Mouse (Mus musculus) limb, embryonic 11.5 days (tissue): Measurements from ENCODE around the gene Rasgrp2. TPM values are rescaled to one million over a fixed set of nuclear protein-coding genes. Genes with fewer than 3 reads are reported as not detected.
A peak's percentile ranks its signal among the peaks of the same experiment; 100 is the strongest.

Experiments
- ATAC-seq: fragments of 200-750 bp; cut with Nextera tagmentation; 2 replicates; pipeline ENCODE4 v1.8.0; 2017; ENCODE audit warnings: low read depth; ENCODE audit not compliant: insufficient number of reproducible peaks, low FRiP score, low TSS enrichment
- DNase-seq: peaks from one replicate; pipeline ENCODE4 v3.0.0-alpha.2; 2015; ENCODE audit warnings: low spot score
- H3K27ac ChIP-seq: fragments of 300-500 bp; sonication (generic); replicated peaks from 2 replicates; pipeline ENCODE4 v1.5.1; 2014; ENCODE audit warnings: low read depth, mild to moderate bottlenecking, low read length
- H3K27me3 ChIP-seq: fragments of 300-500 bp; sonication (generic); 2 replicates; pipeline ENCODE4 v1.6.1; 2014; ENCODE audit warnings: mild to moderate bottlenecking, low read length, mixed read lengths; ENCODE audit not compliant: control insufficient read depth, insufficient read depth
- H3K36me3 ChIP-seq: fragments of 300-500 bp; sonication (generic); 2 replicates; pipeline ENCODE4 v1.6.1; 2014; ENCODE audit warnings: mild to moderate bottlenecking, low read length, moderate library complexity, mixed read lengths; ENCODE audit not compliant: control insufficient read depth, insufficient read depth
- H3K4me1 ChIP-seq: fragments of 300-500 bp; sonication (generic); 2 replicates; pipeline ENCODE4 v1.6.1; 2014; ENCODE audit warnings: low read length, mixed read lengths; ENCODE audit not compliant: control insufficient read depth, insufficient read depth
- H3K4me2 ChIP-seq: fragments of 300-500 bp; sonication (generic); 2 replicates; pipeline ENCODE4 v1.6.1; 2014; ENCODE audit warnings: low read depth, mild to moderate bottlenecking, moderate library complexity; ENCODE audit not compliant: severe bottlenecking
- H3K4me3 ChIP-seq: fragments of 300-500 bp; sonication (generic); 2 replicates; pipeline ENCODE4 v1.5.1; 2014; ENCODE audit warnings: low read depth, low read length
- H3K9ac ChIP-seq: fragments of 300-500 bp; sonication (generic); 2 replicates; pipeline ENCODE4 v1.6.1; 2014; ENCODE audit warnings: mild to moderate bottlenecking, low read length
- H3K9me3 ChIP-seq: fragments of 300-500 bp; sonication (generic); 2 replicates; pipeline ENCODE4 v1.6.1; 2016; ENCODE audit warnings: low read length; ENCODE audit not compliant: control insufficient read depth
- WGBS: fragments of 180-500 bp; shearing (Covaris S2); extraction: QIAGEN DNeasy Blood & Tissue Kit; methylation state at CpG from one replicate; pipeline ENCODE4 v1.1.7; 2014; 5-methylcytosine and 5-hydroxymethylcytosine counted together
- polyA plus RNA-seq: library from polyadenylated mRNA; unstranded; fragments of >200 nt; fragmentation: Nextera tagmentation; extraction: Ambion mirVana; gene quantifications from 2 replicates; pipeline ENCODE4 v1.2.1, GENCODE M21; 2014

Rasgrp2 gene
- polyA plus RNA-seq, 1 experiment from 2014 or later, result 15.0 TPM

GRCm38 (mm10) chr19:6385821-6386220 lies 13.3 kb upstream of the Rasgrp2 start:
- Histone ChIP-seq H3K9ac (no peak overlapping the region), H3K4me2 (no peak overlapping the region), H3K27me3 (no peaks in the 10 kb centered on the region), H3K4me1 (peaks cover 23% of the 10 kb centered on the region), H3K4me3 (no peak overlapping the region), H3K27ac (no peak overlapping the region), H3K36me3 (no peaks in the 10 kb centered on the region), H3K9me3 (no peaks in the 10 kb centered on the region)
- WGBS, result 78% methylated on average over 7 of the region's 7 CpGs
- ATAC-seq, result no peak
- DNase-seq, result no peak

GRCm38 (mm10) chr19:6386234-6386633 lies 12.9 kb upstream of the Rasgrp2 start:
- peaks cover 23% of the 10 kb centered on the region for H3K4me1 ChIP-seq
- no peak for ATAC-seq
- H3K9me3 ChIP-seq, result no peaks in the 10 kb centered on the region
- no peaks in the 10 kb centered on the region for H3K36me3 ChIP-seq
- no peaks in the 10 kb centered on the region for H3K27me3 ChIP-seq
- H3K27ac ChIP-seq, result no peak overlapping the region
- H3K4me3 ChIP-seq, result no peak overlapping the region
- no peak overlapping the region for H3K4me2 ChIP-seq
- H3K9ac ChIP-seq, result no peak overlapping the region
- WGBS, result 61% methylated on average over 9 of the region's 9 CpGs
- DNase-seq, result no peak

GRCm38 (mm10) chr19:6388006-6388405 lies 11.1 kb upstream of the Rasgrp2 start:
- ATAC-seq (no peak), DNase-seq (no peak)
- Histone ChIP-seq H3K4me3 (no peak overlapping the region), H3K4me1 (peaks cover 23% of the 10 kb centered on the region), H3K9ac (no peak overlapping the region), H3K4me2 (no peak overlapping the region), H3K9me3 (no peaks in the 10 kb centered on the region), H3K36me3 (no peaks in the 10 kb centered on the region), H3K27ac (no peak overlapping the region), H3K27me3 (no peaks in the 10 kb centered on the region)
- 82% methylated on average over 13 of the region's 13 CpGs for WGBS

- H3K27ac ChIP-seq, result no peak overlapping the region
- no peak overlapping the region; the same call in 1 of the 2 replicates for H3K9ac ChIP-seq
- peak overlapping the region; percentile 68 for H3K4me2 ChIP-seq
- H3K4me3 ChIP-seq, result peak overlapping the region; percentile 27
- peaks cover 9% of the 10 kb centered on the region for H3K4me1 ChIP-seq
- ATAC-seq (0 out of 2 replicates have a peak, but pooled peaks have one; percentile 23), DNase-seq (peak; percentile 63)
- H3K27me3 ChIP-seq, result no peaks in the 10 kb centered on the region
- WGBS, result 3% methylated on average over 16 of the region's 16 CpGs
- H3K36me3 ChIP-seq, result no peaks in the 10 kb centered on the region
- no peaks in the 10 kb centered on the region for H3K9me3 ChIP-seq
Observed at GRCm38 (mm10) chr19:6389803-6390202, 9.3 kb upstream of the Rasgrp2 start.

GRCm38 (mm10) chr19:6390251-6390650 lies 8.9 kb upstream of the Rasgrp2 start:
- WGBS, result 53% methylated on average over 6 of the region's 6 CpGs
- Histone ChIP-seq H3K4me1 (peaks cover 9% of the 10 kb centered on the region), H3K9me3 (no peaks in the 10 kb centered on the region), H3K9ac (no peak overlapping the region), H3K4me2 (no peak overlapping the region; the same call in 1 of the 2 replicates), H3K27ac (no peak overlapping the region), H3K4me3 (no peak overlapping the region), H3K27me3 (no peaks in the 10 kb centered on the region), H3K36me3 (no peaks in the 10 kb centered on the region)
- DNase-seq, result no peak
- ATAC-seq, result no peak

- no peak for DNase-seq
- Histone ChIP-seq H3K27me3 (peaks cover 4% of the 10 kb centered on the region), H3K4me2 (no peak overlapping the region), H3K9me3 (no peaks in the 10 kb centered on the region), H3K36me3 (no peaks in the 10 kb centered on the region), H3K4me3 (no peak overlapping the region), H3K4me1 (peaks cover 9% of the 10 kb centered on the region), H3K27ac (no peak overlapping the region), H3K9ac (no peak overlapping the region)
- 92% methylated on average over 14 of the region's 14 CpGs for WGBS
- no peak for ATAC-seq
Observed at GRCm38 (mm10) chr19:6392743-6393393, 6.3 kb upstream of the Rasgrp2 start.

- Histone ChIP-seq H3K27ac (no peak overlapping the region), H3K36me3 (no peaks in the 10 kb centered on the region), H3K27me3 (peaks cover 11% of the 10 kb centered on the region), H3K4me3 (no peak overlapping the region), H3K9me3 (no peaks in the 10 kb centered on the region), H3K4me2 (no peak overlapping the region), H3K4me1 (peaks cover 9% of the 10 kb centered on the region), H3K9ac (no peak overlapping the region)
- no peak for DNase-seq
- 88% methylated on average over 16 of the region's 16 CpGs for WGBS
- no peak for ATAC-seq
Observed at GRCm38 (mm10) chr19:6393637-6394036, 5.5 kb upstream of the Rasgrp2 start.

GRCm38 (mm10) chr19:6396237-6396636 lies 2.9 kb upstream of the Rasgrp2 start:
- Histone ChIP-seq H3K4me3 (no peak overlapping the region), H3K9me3 (no peaks in the 10 kb centered on the region), H3K36me3 (no peaks in the 10 kb centered on the region), H3K27ac (no peak overlapping the region), H3K4me2 (no peak overlapping the region), H3K9ac (no peak overlapping the region), H3K4me1 (peaks cover 8% of the 10 kb centered on the region), H3K27me3 (peaks cover 35% of the 10 kb centered on the region)
- WGBS, result 84% methylated on average over 5 of the region's 5 CpGs
- no peak for DNase-seq
- no peak for ATAC-seq
